Mouse (Mus musculus) bone marrow macrophage, adult 2 months (primary cell): Measurements from ENCODE around the gene Bod1l.

ENCODE experiments used
- CTCF ChIP-seq: IDR thresholded peaks from 2 replicates; pipeline ENCODE4 v1.5.1; 2012; ENCODE audit warnings: low read depth, mild to moderate bottlenecking, low read length, moderate library complexity
- POLR2A ChIP-seq: IDR thresholded peaks from 2 replicates; pipeline ENCODE4 v1.6.1; 2012; ENCODE audit warnings: mild to moderate bottlenecking, low read depth, low read length, borderline replicate concordance

DNA sequence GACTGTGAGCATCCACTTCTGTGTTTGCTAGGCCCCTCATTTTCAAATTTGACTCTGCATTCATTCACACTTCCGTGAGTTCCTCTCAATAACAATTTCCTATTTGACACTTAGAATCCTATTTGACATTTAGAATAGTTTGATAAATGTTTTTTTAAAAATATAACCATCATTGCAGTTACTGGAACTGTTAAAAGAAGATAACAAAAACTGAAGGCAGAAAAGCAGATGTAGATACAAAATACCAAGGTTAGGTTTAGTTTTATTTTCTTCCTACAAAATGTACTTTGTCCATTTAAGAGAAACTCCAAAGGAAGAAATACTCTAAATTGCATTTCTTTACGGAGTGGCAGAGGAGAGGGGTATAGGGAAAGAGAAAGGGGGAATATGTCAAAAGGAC is 42.5 kb downstream of the Bod1l start:
- TF ChIP-seq CTCF = no peak
- TF ChIP-seq POLR2A = no peak
